Mouse (Mus musculus): ENCODE results near the gene Irf2. TPM values are rescaled to one million over a fixed set of nuclear protein-coding genes. Genes with fewer than 3 reads are reported as not detected.

Irf2 gene
- polyA plus RNA-seq, 1 experiment from 2014 or later = 27.0 TPM

DNA sequence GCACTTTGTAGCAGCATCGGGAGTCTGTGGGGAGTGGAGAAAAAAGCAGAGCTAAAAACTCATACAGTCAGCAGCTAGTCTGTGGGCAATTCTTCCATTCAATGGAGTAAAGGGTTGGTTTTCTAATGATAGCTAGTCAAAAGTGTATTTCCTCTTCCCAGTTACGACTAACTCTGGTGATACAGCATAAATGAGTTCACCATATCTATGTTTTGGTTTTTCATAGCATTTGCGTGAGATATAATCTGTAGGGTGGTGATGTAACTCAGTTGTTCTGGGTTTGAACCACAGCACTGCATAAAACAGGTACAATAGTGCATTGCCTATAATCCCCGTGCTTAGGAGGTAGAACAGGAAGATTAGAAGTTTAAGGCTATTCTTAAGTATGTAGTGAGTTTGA, 131.6 kb downstream of the Irf2 start:
- DNase-seq (ENCODE audit: low spot score) = no peak
- Histone ChIP-seq H3K27ac (replicated peaks) (no peak overlapping the region), H3K36me3 (ENCODE audit: control insufficient read depth, insufficient read depth, low read length) (no peaks in the 10 kb centered on the region), H3K9ac (ENCODE audit: low read length) (no peak overlapping the region), H3K9me3 (ENCODE audit: control insufficient read depth, low read length) (no peaks in the 10 kb centered on the region), H3K4me2 (replicated peaks; ENCODE audit: low read depth) (no peak overlapping the region), H3K27me3 (ENCODE audit: control insufficient read depth, insufficient read depth, low read length) (no peaks in the 10 kb centered on the region), H3K4me3 (ENCODE audit: low read depth, low read length) (no peak overlapping the region), H3K4me1 (replicated peaks; ENCODE audit: control insufficient read depth, insufficient read depth) (peaks cover 11% of the 10 kb centered on the region)
- 85% methylated on average over 4 of the region's 4 CpGs for WGBS
- ATAC-seq (ENCODE audit: low FRiP score, low TSS enrichment) = no peak
- no peak for TF ChIP-seq EP300 (optimal IDR thresholded peaks at IDR 0.05)

DNA sequence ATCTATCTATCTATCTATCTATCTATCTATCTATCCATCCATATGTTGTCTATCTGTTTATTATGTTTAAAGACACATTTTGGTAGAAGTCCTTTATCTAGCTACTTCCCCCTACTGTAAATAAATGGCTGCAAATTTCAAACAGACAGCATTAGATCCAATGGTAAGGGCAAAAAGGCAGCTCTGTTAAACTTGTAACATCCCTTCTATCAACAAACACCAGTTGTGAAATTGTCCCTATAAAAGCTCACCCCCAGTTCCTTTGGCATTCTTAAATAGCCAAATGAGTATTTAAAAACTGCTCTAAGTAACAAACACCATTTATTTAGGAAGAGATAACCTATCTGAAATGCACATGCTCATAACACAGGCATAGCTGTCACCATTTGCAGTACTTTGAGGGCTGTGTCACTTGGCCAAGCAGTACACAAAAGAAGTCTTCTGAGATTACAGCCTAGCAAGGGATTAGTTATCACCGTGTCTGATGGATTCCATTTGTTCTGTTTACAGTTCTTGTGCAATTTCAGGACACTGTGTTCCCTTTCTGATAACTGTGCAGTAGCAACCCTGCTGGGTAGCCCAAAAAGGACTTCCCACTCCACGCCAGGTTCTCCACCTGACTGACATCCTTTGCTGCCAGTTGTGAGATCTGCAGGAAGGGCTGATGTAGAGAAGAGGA, 136.2 kb downstream of the Irf2 start:
- no peaks in the 10 kb centered on the region for H3K27me3 ChIP-seq (ENCODE audit: control insufficient read depth, insufficient read depth, low read length)
- 11% methylated on average over 2 of the region's 2 CpGs for WGBS
- H3K4me1 ChIP-seq (replicated peaks; ENCODE audit: control insufficient read depth, insufficient read depth) = no peaks in the 10 kb centered on the region
- no peak overlapping the region for H3K9ac ChIP-seq (ENCODE audit: low read length)
- TF ChIP-seq CTCF (IDR thresholded peaks at IDR 0.05; ENCODE audit: low read depth) (no peak), EP300 (optimal IDR thresholded peaks at IDR 0.05) (peak; percentile 91)
- no peak overlapping the region for H3K4me2 ChIP-seq (replicated peaks; ENCODE audit: low read depth)
- H3K9me3 ChIP-seq (ENCODE audit: control insufficient read depth, low read length) = no peaks in the 10 kb centered on the region
- no peaks in the 10 kb centered on the region for H3K36me3 ChIP-seq (ENCODE audit: control insufficient read depth, insufficient read depth, low read length)
- ATAC-seq (ENCODE audit: low FRiP score, low TSS enrichment) = peak; percentile 86
- no peak for DNase-seq (ENCODE audit: low spot score)
- peak overlapping the region; percentile 45; the same call in 1 of the 2 replicates for H3K27ac ChIP-seq (replicated peaks)
- H3K4me3 ChIP-seq (ENCODE audit: low read depth, low read length) = no peak overlapping the region

DNA sequence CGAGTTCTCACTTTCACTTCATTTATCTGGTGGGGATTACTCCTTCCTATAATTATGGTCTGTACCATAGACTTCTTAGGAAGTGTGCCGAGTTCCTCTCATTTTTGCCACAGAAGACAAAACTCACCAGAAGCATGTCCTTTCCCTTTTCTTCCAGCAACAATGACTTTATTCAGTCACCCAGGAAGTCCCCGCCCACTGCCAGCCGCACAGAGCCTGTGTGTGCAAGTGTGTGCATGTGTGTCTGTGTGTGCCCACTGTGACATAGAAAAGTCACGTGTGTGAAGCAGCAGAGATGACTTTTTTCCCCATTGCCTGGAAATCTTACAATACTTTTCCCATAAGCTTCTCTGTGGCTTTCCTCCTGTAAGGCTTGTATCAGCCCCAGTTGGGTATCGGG, 141.8 kb downstream of the Irf2 start:
- Histone ChIP-seq H3K36me3 (ENCODE audit: control insufficient read depth, insufficient read depth, low read length) (no peaks in the 10 kb centered on the region), H3K4me2 (replicated peaks; ENCODE audit: low read depth) (no peak overlapping the region), H3K27ac (replicated peaks) (peak overlapping the region; percentile 5; the same call in 1 of the 2 replicates), H3K9ac (ENCODE audit: low read length) (no peak overlapping the region), H3K9me3 (ENCODE audit: control insufficient read depth, low read length) (no peaks in the 10 kb centered on the region; the same call in 1 of the 2 replicates), H3K4me3 (ENCODE audit: low read depth, low read length) (no peak overlapping the region), H3K27me3 (ENCODE audit: control insufficient read depth, insufficient read depth, low read length) (no peaks in the 10 kb centered on the region), H3K4me1 (replicated peaks; ENCODE audit: control insufficient read depth, insufficient read depth) (no peaks in the 10 kb centered on the region)
- WGBS = 70% methylated on average over 6 of the region's 6 CpGs
- ATAC-seq (ENCODE audit: low FRiP score, low TSS enrichment) = no peak
- TF ChIP-seq EP300 (optimal IDR thresholded peaks at IDR 0.05) (no peak), CTCF (IDR thresholded peaks at IDR 0.05; ENCODE audit: low read depth) (no peak)
- DNase-seq (ENCODE audit: low spot score) = no peak

DNA sequence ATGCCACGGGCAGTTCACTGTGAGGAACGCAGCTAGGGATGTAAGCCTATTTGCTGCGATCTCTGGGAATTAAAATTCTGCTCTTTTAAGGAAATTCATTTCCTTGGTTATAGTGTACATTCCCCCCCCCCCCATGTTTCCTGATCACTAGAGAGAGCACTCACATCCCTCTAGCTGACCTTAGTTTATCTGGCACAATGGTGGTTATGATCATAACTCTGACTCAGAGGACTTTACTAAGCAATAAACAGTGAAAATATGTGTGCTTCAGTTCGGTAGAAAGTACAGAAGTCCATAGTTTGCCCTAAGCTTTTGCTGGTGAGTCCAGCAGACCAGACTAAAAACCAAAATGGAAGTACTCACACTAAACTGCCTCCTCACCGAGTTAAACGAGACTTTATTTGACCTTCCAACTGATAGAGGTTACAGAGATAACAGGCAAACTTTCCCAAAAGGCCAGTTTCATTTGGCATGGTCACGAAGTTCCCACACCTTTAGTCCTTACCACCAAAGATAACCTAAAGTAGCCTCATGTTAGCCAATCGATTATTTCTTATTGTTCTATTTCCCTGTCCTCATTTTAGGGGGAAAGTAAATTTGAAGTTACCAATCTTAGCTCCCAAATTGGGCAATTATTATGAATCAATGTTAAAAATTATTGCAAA, 142.4 kb downstream of the Irf2 start:
- H3K4me3 ChIP-seq (ENCODE audit: low read depth, low read length) = no peak overlapping the region
- H3K27ac ChIP-seq (replicated peaks) = peak overlapping the region; percentile 5; the same call in 1 of the 2 replicates
- no peak overlapping the region for H3K9ac ChIP-seq (ENCODE audit: low read length)
- no peaks in the 10 kb centered on the region for H3K36me3 ChIP-seq (ENCODE audit: control insufficient read depth, insufficient read depth, low read length)
- DNase-seq (ENCODE audit: low spot score) = no peak
- no peak overlapping the region for H3K4me2 ChIP-seq (replicated peaks; ENCODE audit: low read depth)
- WGBS = 65% methylated on average over 8 of the region's 8 CpGs
- H3K9me3 ChIP-seq (ENCODE audit: control insufficient read depth, low read length) = no peaks in the 10 kb centered on the region; the same call in 1 of the 2 replicates
- no peak for ATAC-seq (ENCODE audit: low FRiP score, low TSS enrichment)
- no peaks in the 10 kb centered on the region for H3K4me1 ChIP-seq (replicated peaks; ENCODE audit: control insufficient read depth, insufficient read depth)
- TF ChIP-seq EP300 (optimal IDR thresholded peaks at IDR 0.05) (no peak), CTCF (IDR thresholded peaks at IDR 0.05; ENCODE audit: low read depth) (no peak)
- H3K27me3 ChIP-seq (ENCODE audit: control insufficient read depth, insufficient read depth, low read length) = no peaks in the 10 kb centered on the region

DNA sequence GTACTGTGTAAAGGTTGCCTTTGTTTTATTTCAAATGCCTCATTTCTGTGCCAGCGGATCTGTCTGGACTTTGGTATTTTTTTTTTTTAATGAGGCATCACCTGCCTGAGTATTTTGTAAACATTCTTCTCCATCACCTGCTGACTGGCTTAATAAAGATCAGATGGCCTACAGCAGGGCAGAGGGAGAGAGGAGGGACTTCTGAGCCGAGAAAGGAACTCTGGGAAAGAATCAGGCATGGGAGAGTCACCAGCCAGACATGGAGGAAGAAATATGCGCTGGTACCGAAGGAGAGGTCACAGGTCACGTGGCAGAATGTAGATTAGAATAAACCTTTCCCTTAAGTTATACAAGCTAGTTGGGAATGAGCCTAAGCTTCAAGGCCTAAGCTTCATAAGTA, 143.2 kb downstream of the Irf2 start:
- Histone ChIP-seq H3K27ac (replicated peaks) (peak overlapping the region; percentile 56), H3K4me1 (replicated peaks; ENCODE audit: control insufficient read depth, insufficient read depth) (no peaks in the 10 kb centered on the region), H3K4me3 (ENCODE audit: low read depth, low read length) (no peak overlapping the region), H3K9me3 (ENCODE audit: control insufficient read depth, low read length) (no peaks in the 10 kb centered on the region; the same call in 1 of the 2 replicates), H3K36me3 (ENCODE audit: control insufficient read depth, insufficient read depth, low read length) (no peaks in the 10 kb centered on the region), H3K27me3 (ENCODE audit: control insufficient read depth, insufficient read depth, low read length) (no peaks in the 10 kb centered on the region), H3K9ac (ENCODE audit: low read length) (no peak overlapping the region), H3K4me2 (replicated peaks; ENCODE audit: low read depth) (no peak overlapping the region)
- DNase-seq (ENCODE audit: low spot score) (peak; percentile 44), ATAC-seq (ENCODE audit: low FRiP score, low TSS enrichment) (peak; percentile 84)
- TF ChIP-seq EP300 (optimal IDR thresholded peaks at IDR 0.05) (no peak), CTCF (IDR thresholded peaks at IDR 0.05; ENCODE audit: low read depth) (no peak)
- 28% methylated on average over 5 of the region's 5 CpGs for WGBS
